Mouse (Mus musculus) limb, embryonic 14.5 days (tissue): ENCODE results near the gene Opa3. TPM values are rescaled to one million over a fixed set of nuclear protein-coding genes. Genes with fewer than 3 reads are reported as not detected.

Experiments
- ATAC-seq: fragments of 200-750 bp; cut with Nextera tagmentation; 2 replicates; pipeline ENCODE4 v1.8.0; 2017; ENCODE audit warnings: low read depth, moderate number of reproducible peaks, moderate TSS enrichment; ENCODE audit not compliant: low FRiP score
- DNase-seq: peaks from one replicate; pipeline ENCODE4 v3.0.0-alpha.2; 2015; ENCODE audit warnings: low spot score
- H3K27ac ChIP-seq: fragments of 300-500 bp; sonication (generic); replicated peaks from 2 replicates; pipeline ENCODE4 v1.5.1; 2014; ENCODE audit warnings: low read depth, mild to moderate bottlenecking, low read length, moderate library complexity, mixed read lengths
- H3K27me3 ChIP-seq: fragments of 300-500 bp; sonication (generic); 2 replicates; pipeline ENCODE4 v1.6.1; 2014; ENCODE audit warnings: low read length, mixed read lengths; ENCODE audit not compliant: control insufficient read depth, insufficient read depth
- H3K36me3 ChIP-seq: fragments of 300-500 bp; sonication (generic); 2 replicates; pipeline ENCODE4 v1.6.1; 2014; ENCODE audit warnings: mild to moderate bottlenecking, low read length, moderate library complexity, mixed read lengths; ENCODE audit not compliant: control insufficient read depth, insufficient read depth
- H3K4me1 ChIP-seq: fragments of 300-500 bp; sonication (generic); 2 replicates; pipeline ENCODE4 v1.6.1; 2014; ENCODE audit warnings: antibody characterized with exemption, low read length, mixed read lengths; ENCODE audit not compliant: control insufficient read depth, insufficient read depth
- H3K4me2 ChIP-seq: fragments of 300-500 bp; sonication (generic); replicated peaks from 2 replicates; pipeline ENCODE4 v1.6.1; 2014; ENCODE audit warnings: low read depth, mild to moderate bottlenecking, low read length, moderate library complexity; ENCODE audit not compliant: severe bottlenecking
- H3K4me3 ChIP-seq: fragments of 300-500 bp; sonication (generic); replicated peaks from 2 replicates; pipeline ENCODE4 v1.5.1; 2014; ENCODE audit warnings: low read length
- H3K9ac ChIP-seq: fragments of 300-500 bp; sonication (generic); 2 replicates; pipeline ENCODE4 v1.6.1; 2014; ENCODE audit warnings: mild to moderate bottlenecking, low read depth, low read length, moderate library complexity; ENCODE audit not compliant: severe bottlenecking
- H3K9me3 ChIP-seq: fragments of 300-500 bp; sonication (generic); 2 replicates; pipeline ENCODE4 v1.6.1; 2016; ENCODE audit warnings: low read length; ENCODE audit not compliant: control insufficient read depth
- POLR2A ChIP-seq: fragments of 200-500 bp; IDR thresholded peaks from 2 replicates; pipeline ENCODE4 v1.8.0; 2012; ENCODE audit warnings: inconsistent platforms, mild to moderate bottlenecking, moderate library complexity, borderline replicate concordance; ENCODE audit not compliant: insufficient read depth, insufficient read length; ENCODE audit errors: extremely low read depth
- WGBS: fragments of 180-500 bp; shearing (Covaris S2); extraction: QIAGEN DNeasy Blood & Tissue Kit; methylation state at CpG from one replicate; pipeline ENCODE4 v1.1.7; 2014; 5-methylcytosine and 5-hydroxymethylcytosine counted together
- polyA plus RNA-seq, 2 experiments: library from polyadenylated mRNA; depleted of rRNA in 1 of 2; stranded (reverse) in 1 of 2; unstranded in 1 of 2; fragments of >200 nt; fragmentation: Nextera tagmentation in 1 of 2; extraction: Ambion mirVana in 1 of 2; gene quantifications; 2 replicates each; pipeline versions ENCODE4 v1.2.1 to v1.2.3; 2012 to 2014

Opa3 gene
- polyA plus RNA-seq, 2 experiments, result 19.6 to 27.5 TPM

- Histone ChIP-seq H3K4me1 (no peaks in the 10 kb centered on the region), H3K27ac (no peak overlapping the region), H3K36me3 (peaks cover 51% of the 10 kb centered on the region), H3K4me2 (no peak overlapping the region), H3K9me3 (no peaks in the 10 kb centered on the region), H3K27me3 (no peaks in the 10 kb centered on the region), H3K4me3 (no peak overlapping the region), H3K9ac (no peak overlapping the region)
- ATAC-seq, result no peak
- DNase-seq, result no peak
- 54% methylated on average over 15 of the region's 15 CpGs for WGBS
- no peak for TF ChIP-seq POLR2A
These were observed 25.9 kb upstream of the Opa3 start for GRCm38 (mm10) chr7:19202065-19202850.

- Histone ChIP-seq H3K9ac (no peak overlapping the region), H3K27ac (no peak overlapping the region), H3K4me1 (peaks cover 10% of the 10 kb centered on the region), H3K9me3 (no peaks in the 10 kb centered on the region), H3K4me2 (no peak overlapping the region), H3K36me3 (peaks cover 24% of the 10 kb centered on the region), H3K27me3 (no peaks in the 10 kb centered on the region), H3K4me3 (no peak overlapping the region)
- DNase-seq (no peak), ATAC-seq (no peak)
- TF ChIP-seq POLR2A, result no peak
- WGBS, result 77% methylated on average over 13 of the region's 13 CpGs
These were observed 19.8 kb upstream of the Opa3 start for GRCm38 (mm10) chr7:19208201-19208910.

- no peak for ATAC-seq
These were observed 19.1 kb upstream of the Opa3 start for GRCm38 (mm10) chr7:19208944-19209472.

GRCm38 (mm10) chr7:19209494-19209893 lies 18.6 kb upstream of the Opa3 start:
- ATAC-seq, result no peak

More at GRCm38 (mm10) chr7:19208944-19209472, 19.1 kb upstream of the Opa3 start:
- H3K27ac ChIP-seq, result no peak overlapping the region
- no peak overlapping the region for H3K4me3 ChIP-seq
- no peak overlapping the region for H3K9ac ChIP-seq
- 52% methylated on average over 7 of the region's 7 CpGs for WGBS
- H3K27me3 ChIP-seq, result no peaks in the 10 kb centered on the region
- H3K9me3 ChIP-seq, result no peaks in the 10 kb centered on the region
- TF ChIP-seq POLR2A, result no peak
- peaks cover 19% of the 10 kb centered on the region for H3K36me3 ChIP-seq
- DNase-seq, result peak; percentile 68
- no peak overlapping the region for H3K4me2 ChIP-seq
- peaks cover 10% of the 10 kb centered on the region for H3K4me1 ChIP-seq

GRCm38 (mm10) chr7:19210010-19210409 lies 18.1 kb upstream of the Opa3 start:
- Histone ChIP-seq H3K27me3 (no peaks in the 10 kb centered on the region), H3K9ac (no peak overlapping the region), H3K27ac (no peak overlapping the region), H3K4me1 (peaks cover 17% of the 10 kb centered on the region), H3K36me3 (peaks cover 12% of the 10 kb centered on the region; the same call in 1 of the 2 replicates), H3K4me3 (no peak overlapping the region), H3K4me2 (no peak overlapping the region), H3K9me3 (no peaks in the 10 kb centered on the region)
- no peak for TF ChIP-seq POLR2A
- no peak for DNase-seq
- no peak for ATAC-seq
- 94% methylated on average over 5 of the region's 5 CpGs for WGBS

More at GRCm38 (mm10) chr7:19209494-19209893, 18.6 kb upstream of the Opa3 start:
- Histone ChIP-seq H3K4me3 (no peak overlapping the region), H3K27me3 (no peaks in the 10 kb centered on the region), H3K4me1 (peaks cover 14% of the 10 kb centered on the region), H3K36me3 (peaks cover 14% of the 10 kb centered on the region; the same call in 1 of the 2 replicates), H3K4me2 (no peak overlapping the region), H3K9me3 (no peaks in the 10 kb centered on the region), H3K9ac (no peak overlapping the region), H3K27ac (no peak overlapping the region)
- TF ChIP-seq POLR2A, result no peak
- DNase-seq, result no peak
- 79% methylated on average over 4 of the region's 4 CpGs for WGBS
